Mouse (Mus musculus): ENCODE measurements around the gene Gtf3a. TPM values are rescaled to one million over a fixed set of nuclear protein-coding genes. Genes with fewer than 3 reads are reported as not detected.
"Not testable (repeated sequence)": the region's sequence is repeated elsewhere in the genome, so short reads cannot be mapped to it uniquely, and the experiment has no call there.

The Gtf3a gene
- polyA plus RNA-seq, 1 experiment from 2014 or later = 116 TPM

DNA sequence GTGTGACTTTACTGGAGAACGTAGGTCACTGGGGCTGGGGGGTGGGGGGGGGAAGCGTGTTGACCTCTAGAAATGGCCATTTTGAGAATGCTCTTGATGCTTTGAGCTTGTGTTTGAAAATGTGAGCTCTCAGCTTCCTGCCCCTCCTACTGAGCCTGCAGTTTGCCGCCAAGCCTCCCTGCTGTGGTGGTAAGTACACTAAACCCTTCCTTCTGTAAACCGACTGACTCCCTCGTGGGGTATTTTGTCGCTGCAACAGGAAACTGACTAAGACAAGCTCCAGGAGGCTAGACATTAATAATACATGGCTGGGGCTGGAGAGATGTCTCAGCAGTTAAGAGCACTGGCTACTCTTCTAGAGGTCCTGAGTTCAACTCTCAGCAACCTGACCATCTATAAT is 31.7 kb upstream of the Gtf3a start:
- Histone ChIP-seq H3K27me3 (no peaks in the 10 kb centered on the region), H3K4me3 (no peak overlapping the region), H3K9me3 (no peaks in the 10 kb centered on the region), H3K4me1 (peaks cover 14% of the 10 kb centered on the region), H3K9ac (no peak overlapping the region), H3K27ac (no peak overlapping the region), H3K4me2 (replicated peaks) (no peak overlapping the region), H3K36me3 (no peaks in the 10 kb centered on the region)
- ATAC-seq (ENCODE audit: insufficient number of reproducible peaks, insufficient read depth, low FRiP score, low TSS enrichment) = no peak
- 35% methylated on average over 6 of the region's 6 CpGs for WGBS

DNA sequence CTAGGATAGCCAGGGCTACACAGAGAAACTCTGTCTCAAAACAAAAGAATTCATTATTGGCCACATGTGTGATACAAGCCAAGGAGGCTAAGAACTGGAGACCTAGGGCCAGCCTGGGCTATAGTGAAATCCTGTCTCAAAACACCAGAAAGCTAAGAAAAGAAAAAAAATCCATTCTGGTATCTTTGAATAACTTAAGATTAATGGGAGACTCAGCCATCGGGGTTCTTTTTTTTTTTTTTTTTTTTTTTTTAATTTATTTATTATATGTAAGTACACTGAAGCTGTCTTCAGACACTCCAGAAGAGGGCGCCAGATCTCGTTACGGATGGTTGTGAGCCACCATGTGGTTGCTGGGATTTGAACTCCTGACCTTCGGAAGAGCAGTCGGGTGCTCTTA is 31.1 kb upstream of the Gtf3a start:
- H3K4me3 ChIP-seq; ATAC-seq (ENCODE audit: insufficient number of reproducible peaks, insufficient read depth, low FRiP score, low TSS enrichment); H3K27me3 ChIP-seq; H3K27ac ChIP-seq; H3K4me2 ChIP-seq (replicated peaks); H3K9ac ChIP-seq; H3K36me3 ChIP-seq; H3K9me3 ChIP-seq: not testable (repeated sequence)
- WGBS = 79% methylated on average over 6 of the region's 6 CpGs
- H3K4me1 ChIP-seq = peaks cover 12% of the 10 kb centered on the region

DNA sequence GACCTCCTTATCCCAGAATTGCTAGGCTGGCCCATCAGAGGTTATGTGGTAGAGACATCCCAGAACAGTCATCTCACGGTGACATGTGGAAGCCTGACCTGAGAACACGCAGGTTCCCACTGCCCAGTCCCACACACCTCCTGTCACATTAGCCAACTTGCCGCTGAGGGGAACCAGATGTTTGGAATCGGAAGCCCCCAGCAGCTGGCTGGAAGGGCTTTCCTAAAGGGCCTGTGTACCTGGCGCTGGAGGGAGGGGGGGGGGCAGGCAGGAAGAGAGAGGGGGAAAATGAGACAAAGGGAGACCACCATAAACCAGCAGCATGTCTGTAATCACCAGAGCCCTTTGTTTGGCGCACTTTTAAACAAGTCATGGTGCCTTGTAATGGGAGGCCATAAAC is 28.6 kb upstream of the Gtf3a start:
- no peak overlapping the region for H3K27ac ChIP-seq
- H3K36me3 ChIP-seq = no peaks in the 10 kb centered on the region
- peak overlapping the region; percentile 73 for H3K4me2 ChIP-seq (replicated peaks)
- no peak for ATAC-seq (ENCODE audit: insufficient number of reproducible peaks, insufficient read depth, low FRiP score, low TSS enrichment)
- H3K4me1 ChIP-seq = peaks cover 8% of the 10 kb centered on the region
- WGBS = 8% methylated on average over 6 of the region's 6 CpGs
- H3K27me3 ChIP-seq = no peaks in the 10 kb centered on the region
- H3K9me3 ChIP-seq = no peaks in the 10 kb centered on the region
- peak overlapping the region; percentile 34 for H3K4me3 ChIP-seq
- H3K9ac ChIP-seq = peak overlapping the region; percentile 36; the same call in 1 of the 2 replicates

DNA sequence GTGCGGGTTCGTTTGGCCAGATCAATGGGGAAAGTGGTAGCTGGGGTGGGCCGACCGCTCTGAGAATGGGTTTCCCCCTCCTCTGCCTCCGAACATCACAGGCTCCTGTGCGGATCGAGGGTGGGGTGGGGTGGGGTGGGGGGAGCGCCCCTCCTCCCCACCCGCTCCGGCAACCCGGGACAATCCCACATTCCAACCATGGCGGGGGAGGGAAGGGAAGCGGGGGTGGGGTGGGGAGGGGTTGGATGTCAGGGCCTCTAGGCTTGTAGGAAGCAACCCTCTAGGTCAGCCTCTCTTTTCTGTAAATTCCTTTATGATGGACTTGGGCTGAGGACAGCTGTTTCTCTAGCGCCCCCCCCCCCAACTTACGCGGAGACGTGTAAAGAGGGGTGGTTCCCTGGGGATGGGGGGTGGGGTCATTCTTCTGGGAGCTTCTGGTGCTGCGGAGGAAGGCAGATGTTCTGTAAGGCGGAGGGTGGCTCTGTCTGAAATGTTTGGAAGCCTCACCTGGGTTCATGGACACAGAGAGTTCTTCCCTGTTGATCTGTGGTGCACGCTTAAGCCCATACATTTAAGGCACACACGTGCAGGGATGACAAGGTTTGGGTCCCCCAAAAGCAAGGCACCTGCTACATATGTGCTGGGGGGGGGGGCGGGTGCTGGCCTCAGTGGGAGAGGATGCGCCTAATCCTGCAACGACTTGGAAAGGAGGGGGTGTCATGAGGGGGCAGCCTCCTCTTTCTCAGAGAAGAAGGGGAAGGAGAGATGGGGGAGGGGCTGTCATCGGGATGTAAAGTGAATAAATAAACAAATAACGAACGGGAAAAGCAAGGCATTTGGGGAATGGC is 27.9 kb upstream of the Gtf3a start:
- Histone ChIP-seq H3K4me3 (peak overlapping the region; percentile 34), H3K4me1 (peaks cover 8% of the 10 kb centered on the region), H3K27me3 (no peaks in the 10 kb centered on the region), H3K36me3 (no peaks in the 10 kb centered on the region), H3K27ac (no peak overlapping the region), H3K9ac (peak overlapping the region; percentile 36), H3K4me2 (replicated peaks) (peak overlapping the region; percentile 73), H3K9me3 (no peaks in the 10 kb centered on the region)
- 3% methylated on average over 23 of the region's 27 CpGs for WGBS
- peak; percentile 29 for ATAC-seq (ENCODE audit: insufficient number of reproducible peaks, insufficient read depth, low FRiP score, low TSS enrichment)

DNA sequence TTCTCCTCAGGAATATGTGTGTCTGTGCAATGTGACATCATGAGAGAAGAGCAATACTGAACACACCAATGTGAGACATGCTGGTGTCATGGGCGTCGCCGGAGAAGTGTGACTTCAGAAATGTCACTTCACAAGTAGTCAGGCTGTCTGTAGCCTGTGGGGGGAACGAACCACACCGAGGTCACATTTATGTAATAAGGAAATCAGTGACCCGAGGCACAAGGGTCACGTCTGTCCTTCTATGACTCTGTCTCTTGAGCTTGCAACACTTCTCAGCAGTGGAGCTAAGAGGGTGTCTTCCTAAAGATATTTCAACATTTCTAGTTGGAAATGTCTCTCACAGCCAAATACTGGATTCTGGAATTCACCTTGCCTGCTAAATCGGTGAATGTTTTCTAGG is 27.2 kb upstream of the Gtf3a start:
- H3K4me3 ChIP-seq = no peak overlapping the region
- no peak overlapping the region; the same call in 1 of the 2 replicates for H3K4me2 ChIP-seq (replicated peaks)
- H3K27me3 ChIP-seq = no peaks in the 10 kb centered on the region
- 56% methylated on average over 8 of the region's 8 CpGs for WGBS
- no peaks in the 10 kb centered on the region for H3K36me3 ChIP-seq
- H3K9ac ChIP-seq = no peak overlapping the region
- ATAC-seq (ENCODE audit: insufficient number of reproducible peaks, insufficient read depth, low FRiP score, low TSS enrichment) = no peak
- H3K9me3 ChIP-seq = no peaks in the 10 kb centered on the region
- H3K4me1 ChIP-seq = peaks cover 8% of the 10 kb centered on the region
- H3K27ac ChIP-seq = no peak overlapping the region

DNA sequence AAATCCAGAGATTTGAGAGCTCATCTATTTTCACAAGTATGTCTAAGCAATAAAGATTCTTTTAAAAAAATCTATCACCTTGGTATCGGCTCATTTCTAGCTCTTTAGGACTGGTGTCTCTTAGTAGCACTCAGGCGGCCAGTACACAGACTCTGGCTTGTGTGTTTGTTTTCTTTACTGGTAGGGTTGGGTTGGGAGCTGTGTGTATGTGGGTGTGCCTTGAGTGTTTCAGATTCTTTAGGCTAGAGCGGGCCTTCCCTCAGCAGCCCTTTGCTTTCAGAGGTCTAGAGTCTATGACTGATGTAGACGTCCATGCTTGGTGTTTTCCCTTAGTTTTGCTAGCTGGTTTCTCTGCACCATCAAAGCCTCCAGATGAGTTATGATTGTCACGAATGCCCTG is 24.9 kb upstream of the Gtf3a start:
- no peak overlapping the region for H3K4me3 ChIP-seq
- no peaks in the 10 kb centered on the region for H3K36me3 ChIP-seq
- peaks cover 8% of the 10 kb centered on the region for H3K4me1 ChIP-seq
- WGBS = 69% methylated on average over 5 of the region's 5 CpGs
- H3K9me3 ChIP-seq = no peaks in the 10 kb centered on the region
- ATAC-seq (ENCODE audit: insufficient number of reproducible peaks, insufficient read depth, low FRiP score, low TSS enrichment) = no peak
- H3K27ac ChIP-seq = no peak overlapping the region
- H3K27me3 ChIP-seq = no peaks in the 10 kb centered on the region
- no peak overlapping the region for H3K4me2 ChIP-seq (replicated peaks)
- no peak overlapping the region for H3K9ac ChIP-seq

DNA sequence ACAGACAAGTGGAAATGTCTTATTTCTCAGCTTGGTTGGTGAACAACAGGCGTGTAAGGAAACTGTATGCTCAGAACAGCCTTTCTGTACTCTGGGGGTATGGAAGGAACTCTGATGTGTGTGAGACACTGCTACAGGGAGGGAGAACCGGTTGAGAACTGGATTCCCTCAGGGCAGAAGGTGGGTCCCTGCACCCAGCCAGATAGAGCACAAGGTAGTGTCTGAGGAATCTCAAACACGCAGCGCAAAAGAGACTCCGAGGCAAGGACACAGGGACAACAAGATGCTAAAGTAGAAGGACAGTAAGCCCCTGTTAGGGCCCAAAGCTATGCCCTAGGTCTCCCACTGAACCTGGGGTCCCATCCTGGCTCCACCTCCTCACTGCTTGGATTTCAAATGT is 21.8 kb upstream of the Gtf3a start:
- Histone ChIP-seq H3K9ac (no peak overlapping the region), H3K9me3 (no peaks in the 10 kb centered on the region), H3K27me3 (no peaks in the 10 kb centered on the region), H3K36me3 (no peaks in the 10 kb centered on the region), H3K4me3 (no peak overlapping the region), H3K4me1 (no peaks in the 10 kb centered on the region), H3K27ac (no peak overlapping the region), H3K4me2 (replicated peaks) (no peak overlapping the region)
- ATAC-seq (ENCODE audit: insufficient number of reproducible peaks, insufficient read depth, low FRiP score, low TSS enrichment) = no peak
- 86% methylated on average over 5 of the region's 5 CpGs for WGBS

DNA sequence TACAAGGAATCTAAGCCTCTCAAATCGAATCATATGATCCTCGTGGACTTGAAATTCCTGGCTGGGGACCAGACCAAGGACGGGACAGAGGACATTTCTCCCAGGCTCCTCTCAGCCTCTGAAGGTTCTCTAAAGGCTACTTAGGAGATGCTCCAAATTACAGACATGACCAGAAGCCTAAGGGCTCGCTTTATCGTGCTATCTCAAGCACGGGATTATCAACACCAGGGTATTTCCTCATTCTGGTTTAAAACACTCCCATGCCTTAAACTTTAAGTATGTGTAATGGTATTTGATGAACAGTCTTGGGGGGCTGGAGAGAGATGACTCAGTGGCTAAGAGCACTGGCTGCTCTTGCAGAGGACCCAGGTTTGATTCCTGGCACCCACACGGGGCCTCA is 17.0 kb upstream of the Gtf3a start:
- no peak for ATAC-seq (ENCODE audit: insufficient number of reproducible peaks, insufficient read depth, low FRiP score, low TSS enrichment)

DNA sequence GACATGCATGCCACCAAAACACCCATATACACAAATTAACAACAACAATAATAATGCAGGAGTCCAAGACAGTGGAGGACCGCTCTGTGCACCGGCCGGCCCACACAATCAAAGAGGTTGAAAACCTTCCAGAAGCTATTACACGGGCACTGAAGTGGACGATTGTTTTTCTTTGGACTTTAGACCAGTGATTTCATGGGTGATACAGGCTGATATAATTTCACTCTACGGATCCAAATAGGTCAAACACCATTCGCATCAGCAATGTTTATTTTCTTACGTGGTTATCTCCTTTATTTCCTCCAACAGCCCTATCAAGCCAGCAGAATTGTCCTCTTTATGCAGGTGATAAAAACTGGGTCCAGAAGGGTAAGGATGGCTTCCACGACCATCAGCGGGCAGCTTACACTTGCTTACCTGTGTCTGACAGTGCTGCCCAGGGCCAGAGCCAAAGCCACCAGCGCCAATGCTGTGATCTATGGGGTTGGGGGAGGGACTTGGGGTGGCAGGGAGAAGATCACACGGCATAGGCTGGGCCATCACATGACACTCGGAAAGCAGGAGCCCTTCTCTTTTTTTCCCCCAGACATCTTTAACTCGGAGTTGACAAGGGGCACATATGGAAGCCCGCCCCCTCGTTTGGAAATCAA is 16.4 kb upstream of the Gtf3a start:
- no peak for ATAC-seq (ENCODE audit: insufficient number of reproducible peaks, insufficient read depth, low FRiP score, low TSS enrichment)
- WGBS = 76% methylated on average over 16 of the region's 16 CpGs
- no peaks in the 10 kb centered on the region for H3K9me3 ChIP-seq
- H3K27me3 ChIP-seq = no peaks in the 10 kb centered on the region
- no peak overlapping the region for H3K27ac ChIP-seq
- H3K4me3 ChIP-seq = no peak overlapping the region
- H3K36me3 ChIP-seq = no peaks in the 10 kb centered on the region
- H3K4me1 ChIP-seq = no peaks in the 10 kb centered on the region
- no peak overlapping the region for H3K9ac ChIP-seq
- no peak overlapping the region for H3K4me2 ChIP-seq (replicated peaks)

More for the DNA sequence above, 17.0 kb upstream of the Gtf3a start:
- no peak overlapping the region for H3K4me2 ChIP-seq (replicated peaks)
- H3K4me3 ChIP-seq = no peak overlapping the region
- no peaks in the 10 kb centered on the region for H3K4me1 ChIP-seq
- H3K9me3 ChIP-seq = no peaks in the 10 kb centered on the region
- no peak overlapping the region for H3K27ac ChIP-seq
- no peaks in the 10 kb centered on the region for H3K27me3 ChIP-seq
- H3K9ac ChIP-seq = no peak overlapping the region
- 86% methylated on average over 7 of the region's 7 CpGs for WGBS
- no peaks in the 10 kb centered on the region for H3K36me3 ChIP-seq

DNA sequence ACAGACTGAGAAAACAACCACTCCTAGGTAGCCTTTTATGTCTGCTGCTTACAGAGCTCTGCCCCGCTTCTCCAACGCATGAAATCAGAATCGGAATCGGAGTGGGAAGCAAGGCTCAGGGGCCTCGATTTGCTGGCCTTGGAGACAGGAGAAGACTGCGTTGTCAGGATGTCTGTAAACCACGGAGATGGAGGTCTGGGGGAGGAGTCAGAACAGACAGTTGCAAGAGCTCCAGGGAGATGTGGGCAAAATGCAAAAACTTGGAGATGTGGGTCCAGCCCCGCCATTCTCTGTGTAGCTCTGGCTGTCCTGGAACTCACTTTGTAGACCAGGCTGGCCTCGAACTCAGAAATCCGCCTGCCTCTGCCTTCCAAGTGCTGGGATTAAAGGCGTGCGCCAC is 15.0 kb upstream of the Gtf3a start:
- 82% methylated on average over 12 of the region's 12 CpGs for WGBS

DNA sequence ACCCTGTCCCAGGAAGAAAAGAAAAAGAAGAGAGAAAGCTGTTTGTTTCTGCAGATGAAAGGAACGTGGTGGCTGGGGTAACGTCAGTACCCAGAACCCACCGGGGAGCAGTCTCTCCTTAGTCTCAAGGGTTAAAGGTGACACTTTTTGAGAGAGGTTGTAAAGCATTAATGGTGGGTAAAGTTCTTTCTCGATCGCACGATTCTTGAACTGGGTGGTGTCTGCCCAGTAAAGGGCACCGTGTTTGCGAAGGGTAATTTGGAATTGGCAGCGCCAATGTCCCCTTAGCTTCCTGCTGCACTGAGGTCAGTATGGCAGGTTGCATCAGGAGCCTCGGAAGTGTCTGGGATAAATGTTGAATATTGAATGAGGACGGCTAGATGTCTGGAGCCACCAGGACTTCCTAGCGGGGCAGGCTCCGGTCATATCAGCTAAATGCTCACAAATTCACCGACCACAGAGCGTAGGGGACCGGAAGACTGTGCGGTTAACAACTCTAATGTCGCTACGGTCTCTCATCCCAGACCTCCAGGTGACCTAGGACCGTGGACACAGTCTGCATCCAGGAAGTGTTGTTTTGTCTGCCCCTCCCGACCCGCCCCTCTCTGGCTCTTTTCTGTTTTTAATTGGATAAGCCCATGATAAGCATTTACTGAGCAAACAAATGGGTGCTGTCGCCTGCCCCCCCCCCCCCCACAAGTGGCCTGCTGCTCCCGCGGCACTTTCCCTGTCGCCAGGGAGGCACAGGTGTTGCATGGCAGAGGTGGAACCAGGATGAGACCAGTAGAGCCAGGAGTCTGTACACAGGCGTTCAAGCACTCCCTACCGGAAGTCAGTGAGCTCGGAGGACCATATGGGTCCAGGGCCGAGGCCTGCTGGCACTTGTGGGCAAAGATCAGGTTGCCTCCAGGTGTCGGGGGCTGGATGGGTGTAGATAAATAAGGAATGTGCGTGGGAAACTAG is 10.6 kb upstream of the Gtf3a start:
- Histone ChIP-seq H3K36me3 (no peaks in the 10 kb centered on the region), H3K4me3 (no peak overlapping the region), H3K4me2 (replicated peaks) (no peak overlapping the region), H3K9me3 (no peaks in the 10 kb centered on the region), H3K27ac (no peak overlapping the region), H3K4me1 (peaks cover under 1% of the 10 kb centered on the region; the same call in 1 of the 2 replicates), H3K9ac (no peak overlapping the region), H3K27me3 (no peaks in the 10 kb centered on the region)
- WGBS = 84% methylated on average over 32 of the region's 32 CpGs
- ATAC-seq (ENCODE audit: insufficient number of reproducible peaks, insufficient read depth, low FRiP score, low TSS enrichment) = no peak

More for the DNA sequence above, 15.0 kb upstream of the Gtf3a start:
- H3K36me3 ChIP-seq = no peaks in the 10 kb centered on the region
- H3K4me1 ChIP-seq = no peaks in the 10 kb centered on the region
- no peak overlapping the region for H3K4me3 ChIP-seq
- no peak overlapping the region for H3K9ac ChIP-seq
- H3K9me3 ChIP-seq = no peaks in the 10 kb centered on the region
- H3K27me3 ChIP-seq = no peaks in the 10 kb centered on the region
- no peak for ATAC-seq (ENCODE audit: insufficient number of reproducible peaks, insufficient read depth, low FRiP score, low TSS enrichment)
- no peak overlapping the region for H3K27ac ChIP-seq
- H3K4me2 ChIP-seq (replicated peaks) = no peak overlapping the region

Measured in embryonic facial prominence, embryonic 12.5 days (tissue).